Comparison of ENCODE assay signal across 8 mouse cellular contexts in the genomic region with DNA sequence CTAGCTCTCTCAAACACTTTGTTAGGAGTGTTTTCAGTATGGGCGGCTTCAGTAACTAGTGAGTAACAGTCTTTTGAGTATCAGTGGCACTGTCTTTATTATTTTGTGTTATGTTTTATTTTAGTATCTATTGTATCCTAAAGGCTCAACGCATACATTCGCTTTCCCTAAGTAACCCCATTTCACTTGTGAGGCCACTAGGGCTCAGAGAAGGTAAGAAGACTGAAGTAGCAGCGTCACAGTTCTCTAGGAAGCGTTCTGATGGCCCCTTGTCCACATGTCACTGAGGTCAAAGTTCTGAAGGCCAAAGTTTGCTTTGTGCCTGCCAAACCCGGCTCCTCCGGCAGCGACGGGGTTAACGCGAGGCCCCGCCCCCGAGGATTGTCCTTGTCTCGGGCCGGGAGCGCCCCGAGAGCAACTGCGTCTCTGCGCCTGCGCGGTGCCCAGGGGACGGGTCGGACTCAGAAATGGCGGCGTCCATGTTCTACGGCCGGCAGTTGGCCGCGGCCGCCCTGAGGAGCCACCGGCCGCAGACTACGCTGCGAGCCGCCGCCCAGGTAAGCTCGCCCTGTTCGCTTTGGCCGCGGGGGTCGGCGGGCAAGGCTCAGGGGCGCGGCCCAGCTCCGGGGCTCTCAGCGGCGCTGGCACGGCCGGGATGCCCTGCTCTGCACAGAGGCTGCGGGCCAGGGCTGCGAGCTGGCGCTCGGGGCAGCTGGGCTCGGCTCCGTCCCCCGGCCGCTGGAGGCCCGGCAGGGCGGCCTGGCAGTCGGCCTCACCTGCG. TPM values are rescaled to one million over a fixed set of nuclear protein-coding genes. Genes with fewer than 3 reads are reported as not detected.
DNase-seq lines count a peak whose midpoint lies in the region; ATAC-seq lines count a peak whose summit lies in the region.

No protein-coding gene starts in this region.

- 4% methylated on average over 61 of the region's 61 CpGs for whole genome bisulfite sequencing in hindbrain, embryonic 14.5 days

- H3K4me3 ChIP-seq in hindbrain, embryonic 14.5 days (replicated peaks; ENCODE audit: low read length) = peak overlapping the region; percentile 97

- peak; percentile 96 for ATAC-seq in hindbrain, embryonic 14.5 days (ENCODE audit: low FRiP score)

- peak overlapping the region; percentile 92 for H3K9ac ChIP-seq in hindbrain, embryonic 14.5 days

- 0 out of 2 replicates have a peak, but pooled peaks cover 5% of the 10 kb centered on the region for H3K36me3 ChIP-seq in hindbrain, embryonic 14.5 days (replicated peaks; ENCODE audit: control insufficient read depth, insufficient read depth)

- H3K27ac ChIP-seq in hindbrain, embryonic 14.5 days = peak overlapping the region; percentile 79

- peak overlapping the region; percentile 82 for H3K4me2 ChIP-seq in hindbrain, embryonic 14.5 days (replicated peaks)

- H3K4me1 ChIP-seq in hindbrain, embryonic 14.5 days (replicated peaks; ENCODE audit: control insufficient read depth, insufficient read depth, low read length) = peaks cover 13% of the 10 kb centered on the region

- peak; percentile 93 for DNase-seq in R1 (ENCODE audit: low read depth, low spot score)
- DNase-seq in cerebellum, postnatal 25 days = peak; percentile 97 to 99
- peak; percentile 90 to 91 for DNase-seq in frontal cortex, postnatal 25 days (ENCODE audit: low spot score in 2 of 2)
- peak; percentile 94 for DNase-seq in hindbrain, embryonic 14.5 days (ENCODE audit: low spot score)
- DNase-seq in layer of hippocampus, postnatal 36 days = peak; percentile 88 to 92
- DNase-seq in lung, postnatal 36 days = peak; percentile 97
- peak; percentile 95 for DNase-seq in retina, postnatal 1 day
- DNase-seq in urinary bladder, adult 18-20 months (ENCODE audit: low spot score in 2 of 2) = peak; percentile 91 to 95

- no peaks in the 10 kb centered on the region for H3K27me3 ChIP-seq in hindbrain, embryonic 14.5 days (ENCODE audit: control insufficient read depth, insufficient read depth, low read length)

- H3K9me3 ChIP-seq in hindbrain, embryonic 14.5 days (ENCODE audit: control insufficient read depth, low read length) = no peaks in the 10 kb centered on the region

RNA-seq across cellular contexts. Expression of a gene that starts 4.5 kb away (rescaled TPM):
- polyA plus RNA-seq in hindbrain, embryonic 14.5 days (2014; fragmentation: Nextera tagmentation; extraction: Ambion mirVana) = 10.3 and 11.2 TPM in 2 replicates
- 1 to 10 TPM; 5.6 to 6.0 TPM for total RNA-seq in layer of hippocampus, postnatal 36 days (2021)

RNA-seq across cellular contexts. Expression of a gene that starts 27.4 kb away (rescaled TPM):
- polyA plus RNA-seq in hindbrain, embryonic 14.5 days (2014; fragmentation: Nextera tagmentation; extraction: Ambion mirVana) = 139 and 145 TPM in 2 replicates
- 100 to 1,000 TPM; 153 to 167 TPM for total RNA-seq in layer of hippocampus, postnatal 36 days (2021)

RNA-seq across cellular contexts. Expression of a gene that starts 42.7 kb away (rescaled TPM):
- 63.9 and 67.8 TPM in 2 replicates for polyA plus RNA-seq in hindbrain, embryonic 14.5 days (2014; fragmentation: Nextera tagmentation; extraction: Ambion mirVana)
- total RNA-seq in layer of hippocampus, postnatal 36 days (2021) = 10 to 100 TPM; 30.0 to 31.6 TPM

Comparison
In these comparisons a context has a peak if more than half of its experiments do, and no peak if none do; other contexts are left out.
1. Peak in every context shown above with its lines: DNase-seq, ATAC-seq, H3K4me3 ChIP-seq and H3K27ac ChIP-seq.